Mouse (Mus musculus): Measurements from ENCODE around the gene Zscan12.

DNA sequence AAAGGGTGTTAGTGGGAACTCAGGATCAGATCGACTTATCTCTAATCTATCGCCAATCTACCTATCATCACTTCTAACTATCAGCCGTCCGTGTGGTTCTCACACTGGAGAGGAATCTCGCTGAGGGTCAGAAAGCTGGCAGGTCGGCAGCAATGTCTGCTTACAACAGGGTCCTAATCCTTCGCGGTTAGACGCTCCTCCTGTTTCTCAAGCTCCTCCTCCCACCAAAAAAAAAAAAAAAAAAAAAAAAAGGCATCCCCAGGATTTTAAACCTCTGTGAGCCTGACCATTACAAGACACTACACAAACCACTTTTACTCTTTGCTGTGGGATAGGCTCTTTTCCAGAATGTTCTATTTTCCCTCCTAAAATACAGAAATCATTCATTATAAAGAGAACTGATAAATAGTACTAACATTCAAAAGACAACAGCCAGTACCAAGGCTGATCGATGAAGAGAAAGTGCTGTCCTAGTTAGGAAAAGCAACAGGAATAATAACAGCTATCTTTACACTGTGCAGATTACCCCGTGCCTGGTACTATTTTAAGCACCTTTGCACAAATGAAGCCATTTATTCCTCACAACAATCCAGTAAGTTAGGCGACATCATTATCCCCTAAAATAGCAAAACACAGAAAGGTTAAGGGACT lies 39.1 kb downstream of the Zscan12 start:
- no peak for TF ChIP-seq CTCF (IDR thresholded peaks at IDR 0.05)
- TF ChIP-seq EP300 (IDR thresholded peaks at IDR 0.05) = no peak
